Mouse (Mus musculus) midbrain, embryonic 11.5 days (tissue): ENCODE measurements around the gene Tmem179. TPM values are rescaled to one million over a fixed set of nuclear protein-coding genes. Genes with fewer than 3 reads are reported as not detected.

Experiments used
- ATAC-seq: fragments of 200-750 bp; cut with Nextera tagmentation; 2 replicates; pipeline ENCODE4 v1.8.0; 2017; ENCODE audit warnings: moderate TSS enrichment, moderate library complexity; ENCODE audit not compliant: low FRiP score
- DNase-seq: peaks from one replicate; pipeline ENCODE4 v3.0.0; 2015; ENCODE audit warnings: low spot score; ENCODE audit errors: missing footprints
- H3K27ac ChIP-seq: fragments of 300-500 bp; sonication (generic); 2 replicates; pipeline ENCODE4 v1.5.1; 2014; ENCODE audit warnings: low read depth, low read length
- H3K27me3 ChIP-seq: fragments of 300-500 bp; sonication (generic); 2 replicates; pipeline ENCODE4 v1.6.1; 2014; ENCODE audit warnings: mild to moderate bottlenecking, low read length, moderate library complexity, mixed read lengths; ENCODE audit not compliant: control insufficient read depth, insufficient read depth
- H3K36me3 ChIP-seq: fragments of 300-500 bp; sonication (generic); 2 replicates; pipeline ENCODE4 v1.6.1; 2014; ENCODE audit warnings: mild to moderate bottlenecking, low read length, moderate library complexity, mixed read lengths; ENCODE audit not compliant: control insufficient read depth, insufficient read depth
- H3K4me1 ChIP-seq: fragments of 300-500 bp; sonication (generic); 2 replicates; pipeline ENCODE4 v1.6.1; 2014; ENCODE audit warnings: low read length; ENCODE audit not compliant: control insufficient read depth, insufficient read depth
- H3K4me2 ChIP-seq: fragments of 300-500 bp; sonication (generic); 2 replicates; pipeline ENCODE4 v1.6.1; 2014; ENCODE audit warnings: mild to moderate bottlenecking, moderate library complexity
- H3K4me3 ChIP-seq: fragments of 300-500 bp; sonication (generic); 2 replicates; pipeline ENCODE4 v1.5.1; 2014; ENCODE audit warnings: low read depth, low read length
- H3K9ac ChIP-seq: fragments of 300-500 bp; sonication (generic); 2 replicates; pipeline ENCODE4 v1.6.1; 2014; ENCODE audit warnings: low read length
- H3K9me3 ChIP-seq: fragments of 300-500 bp; sonication (generic); 2 replicates; pipeline ENCODE4 v1.6.1; 2016; ENCODE audit warnings: low read length; ENCODE audit not compliant: control insufficient read depth
- WGBS: fragments of 180-500 bp; shearing (Covaris S2); extraction: QIAGEN DNeasy Blood & Tissue Kit; methylation state at CpG from one replicate; pipeline ENCODE4 v1.1.7; 2014; 5-methylcytosine and 5-hydroxymethylcytosine counted together
- polyA plus RNA-seq: library from polyadenylated mRNA; unstranded; fragments of >200 nt; fragmentation: Nextera tagmentation; extraction: Ambion mirVana; gene quantifications from 2 replicates; pipeline ENCODE4 v1.2.1, GENCODE M21; 2014

Gene Tmem179
- polyA plus RNA-seq, 1 experiment from 2014 or later, result 5.9 TPM

DNA sequence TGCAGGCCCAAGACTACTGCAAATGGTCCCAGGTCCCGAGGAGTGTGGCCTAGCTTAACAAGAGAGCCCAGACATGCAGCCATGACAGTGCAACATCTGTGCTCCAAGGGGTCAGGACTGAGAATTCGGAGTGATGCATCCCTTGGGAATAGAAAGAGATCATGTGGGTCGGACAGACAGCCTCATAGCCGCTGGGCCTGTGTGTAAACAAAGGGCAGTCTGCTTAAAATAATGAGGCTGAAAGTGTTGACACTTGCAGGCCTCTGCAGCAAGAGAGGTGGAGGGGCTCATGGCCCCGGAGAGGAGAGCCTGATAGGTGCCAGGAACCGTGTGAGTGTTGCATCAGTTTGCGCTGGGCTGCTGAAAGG lies 6.2 kb downstream of the Tmem179 start:
- ATAC-seq (peak; percentile 51; the same call in 1 of the 2 replicates), DNase-seq (no peak)
- Histone ChIP-seq H3K4me3 (peak overlapping the region; percentile 24), H3K4me1 (peaks cover 8% of the 10 kb centered on the region), H3K27ac (peak overlapping the region; percentile 26; the same call in 1 of the 2 replicates), H3K9ac (no peak overlapping the region), H3K27me3 (peaks cover 19% of the 10 kb centered on the region), H3K36me3 (no peaks in the 10 kb centered on the region), H3K9me3 (no peaks in the 10 kb centered on the region), H3K4me2 (peak overlapping the region; percentile 42)
- 31% methylated on average over 7 of the region's 7 CpGs for WGBS

DNA sequence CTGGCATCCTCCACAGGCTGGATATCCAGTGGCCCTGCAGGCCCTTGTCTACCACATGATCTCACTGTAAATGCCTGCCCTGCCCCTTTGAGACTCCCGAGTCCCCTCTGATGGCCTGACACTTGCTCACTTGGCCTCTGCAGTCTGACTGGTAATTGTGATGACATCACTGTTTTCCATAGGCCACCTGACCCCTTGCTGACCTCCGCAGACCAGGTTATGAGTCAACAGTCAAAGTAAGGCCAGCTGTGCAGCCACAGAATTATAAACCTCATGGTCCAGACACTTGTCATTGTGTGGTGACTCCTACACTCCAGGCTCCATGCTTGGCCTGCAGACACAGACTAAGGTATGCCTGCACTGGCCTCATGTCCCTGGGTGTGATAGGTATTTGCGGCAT lies 8.6 kb downstream of the Tmem179 start:
- WGBS, result 83% methylated on average over 3 of the region's 3 CpGs
- ATAC-seq, result no peak
- Histone ChIP-seq H3K9ac (no peak overlapping the region), H3K4me1 (peaks cover 8% of the 10 kb centered on the region), H3K9me3 (no peaks in the 10 kb centered on the region), H3K27me3 (peaks cover 19% of the 10 kb centered on the region), H3K36me3 (no peaks in the 10 kb centered on the region), H3K27ac (peak overlapping the region; percentile 42), H3K4me3 (no peak overlapping the region), H3K4me2 (no peak overlapping the region)
- DNase-seq, result no peak

DNA sequence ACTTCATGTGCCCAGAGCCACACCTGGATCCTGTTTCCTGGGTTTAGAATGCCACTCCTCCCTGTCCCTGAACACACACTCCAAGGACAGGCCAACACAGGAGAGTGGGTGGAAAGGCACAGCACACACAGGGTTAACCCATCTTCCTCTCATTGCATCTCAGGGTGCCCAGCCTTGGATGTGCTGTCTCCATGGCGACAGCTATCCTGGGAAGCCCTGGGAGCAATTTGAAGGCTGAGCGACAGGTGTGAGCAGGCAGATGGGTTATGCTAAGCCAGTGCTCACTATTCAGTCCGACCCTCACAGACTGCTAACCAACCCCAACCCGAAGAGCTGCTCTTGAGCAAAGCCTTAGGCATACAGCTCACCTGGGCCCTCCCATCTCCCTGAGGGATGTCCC lies 9.3 kb downstream of the Tmem179 start:
- Histone ChIP-seq H3K36me3 (no peaks in the 10 kb centered on the region), H3K27ac (peak overlapping the region; percentile 42; the same call in 1 of the 2 replicates), H3K9ac (no peak overlapping the region), H3K4me3 (no peak overlapping the region), H3K4me1 (peaks cover 8% of the 10 kb centered on the region), H3K9me3 (no peaks in the 10 kb centered on the region), H3K4me2 (no peak overlapping the region), H3K27me3 (peaks cover 19% of the 10 kb centered on the region)
- WGBS, result 31% methylated on average over 4 of the region's 4 CpGs
- ATAC-seq, result peak; percentile 77
- DNase-seq, result no peak

DNA sequence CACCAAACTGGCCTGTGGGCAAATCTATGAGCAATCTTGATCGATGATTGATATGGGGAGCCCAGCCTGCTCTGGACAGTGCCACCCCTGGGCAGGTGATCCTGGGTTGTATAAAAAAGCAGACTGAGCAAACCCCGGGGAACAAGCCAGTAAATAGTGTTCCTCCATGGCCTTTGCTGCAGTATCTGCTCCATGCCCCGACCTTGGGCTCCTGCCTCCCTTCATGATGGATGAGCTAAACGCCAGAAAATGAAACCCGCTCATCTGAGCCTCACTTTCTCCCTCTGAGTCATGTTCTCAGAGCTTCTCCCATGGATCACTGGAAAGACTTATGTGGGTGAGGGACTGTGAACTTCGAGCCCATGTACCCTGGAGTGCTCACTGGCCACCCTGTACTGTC lies 10.3 kb downstream of the Tmem179 start:
- no peak for ATAC-seq
- no peak for DNase-seq
- H3K4me2 ChIP-seq, result no peak overlapping the region
- no peak overlapping the region for H3K27ac ChIP-seq
- H3K9ac ChIP-seq, result no peak overlapping the region
- 79% methylated on average over 6 of the region's 6 CpGs for WGBS
- no peak overlapping the region for H3K4me3 ChIP-seq
- no peaks in the 10 kb centered on the region for H3K36me3 ChIP-seq
- H3K9me3 ChIP-seq, result no peaks in the 10 kb centered on the region
- peaks cover 9% of the 10 kb centered on the region for H3K27me3 ChIP-seq
- H3K4me1 ChIP-seq, result peaks cover 13% of the 10 kb centered on the region

DNA sequence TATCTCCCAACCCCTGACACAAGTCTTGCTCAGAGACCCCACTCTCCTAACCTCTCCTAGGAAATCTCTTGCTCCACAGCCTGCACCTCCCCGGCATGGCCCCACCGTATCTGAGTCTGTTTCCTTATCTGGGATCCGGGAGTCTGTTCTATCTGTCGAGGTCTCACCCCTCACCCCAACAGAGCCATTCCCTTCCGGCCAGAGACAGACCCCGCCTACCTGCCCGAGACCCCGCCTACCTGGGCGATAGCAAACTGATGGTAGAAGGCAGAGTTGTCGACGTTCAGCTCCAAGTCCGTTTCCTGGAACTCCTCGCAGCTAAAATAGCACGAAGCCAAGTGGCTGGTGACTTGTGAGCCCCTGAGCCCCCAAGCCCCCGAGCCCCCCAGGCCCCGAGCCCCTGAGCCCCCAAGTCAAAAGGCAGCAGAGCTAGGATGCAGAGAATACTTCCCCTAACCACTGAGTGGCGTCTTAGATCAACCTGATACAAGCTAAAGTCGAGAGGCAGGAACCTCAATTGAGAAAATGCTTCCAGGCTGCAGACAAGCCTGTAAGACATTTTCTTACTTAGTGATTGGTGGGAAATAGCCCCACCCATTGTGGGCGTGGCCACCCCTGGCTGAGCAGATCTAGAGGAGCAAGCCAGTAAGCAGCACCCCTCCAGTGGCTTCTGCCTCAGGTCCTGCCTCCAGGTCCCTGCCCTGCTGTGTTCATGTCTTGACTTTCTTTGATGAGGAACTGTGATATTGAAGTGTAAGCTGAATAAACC lies 13.4 kb downstream of the Tmem179 start:
- Histone ChIP-seq H3K9me3 (no peaks in the 10 kb centered on the region), H3K36me3 (no peaks in the 10 kb centered on the region), H3K4me2 (no peak overlapping the region), H3K9ac (no peak overlapping the region), H3K4me1 (peaks cover 7% of the 10 kb centered on the region), H3K27me3 (no peaks in the 10 kb centered on the region), H3K4me3 (no peak overlapping the region), H3K27ac (no peak overlapping the region)
- DNase-seq, result no peak
- 38% methylated on average over 19 of the region's 19 CpGs for WGBS
- ATAC-seq, result no peak

DNA sequence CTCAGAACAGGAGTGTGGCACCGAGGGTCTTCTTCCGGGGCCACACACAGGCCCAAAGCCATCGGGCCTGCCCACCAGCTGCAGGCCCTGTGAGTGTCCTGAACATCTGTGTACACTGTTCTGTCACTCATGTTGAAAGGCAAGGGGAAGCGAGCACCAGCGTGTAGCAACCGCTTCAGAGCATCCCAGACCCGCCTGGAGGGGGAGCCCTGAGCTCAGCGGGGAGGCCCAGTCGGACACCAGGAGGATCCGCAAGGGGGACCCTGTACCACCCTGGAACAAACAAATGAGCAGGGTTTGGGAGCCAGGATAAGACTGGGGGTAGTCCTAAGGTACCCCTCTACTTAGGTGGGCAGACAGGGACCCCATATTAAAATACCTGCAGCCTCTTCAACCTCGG lies 17.9 kb downstream of the Tmem179 start:
- ATAC-seq (no peak), DNase-seq (no peak)
- WGBS, result 40% methylated on average over 11 of the region's 11 CpGs
- Histone ChIP-seq H3K9ac (no peak overlapping the region), H3K4me1 (peaks cover 5% of the 10 kb centered on the region; the same call in 1 of the 2 replicates), H3K4me2 (no peak overlapping the region), H3K27me3 (no peaks in the 10 kb centered on the region), H3K36me3 (no peaks in the 10 kb centered on the region), H3K27ac (no peak overlapping the region), H3K4me3 (no peak overlapping the region), H3K9me3 (no peaks in the 10 kb centered on the region)

DNA sequence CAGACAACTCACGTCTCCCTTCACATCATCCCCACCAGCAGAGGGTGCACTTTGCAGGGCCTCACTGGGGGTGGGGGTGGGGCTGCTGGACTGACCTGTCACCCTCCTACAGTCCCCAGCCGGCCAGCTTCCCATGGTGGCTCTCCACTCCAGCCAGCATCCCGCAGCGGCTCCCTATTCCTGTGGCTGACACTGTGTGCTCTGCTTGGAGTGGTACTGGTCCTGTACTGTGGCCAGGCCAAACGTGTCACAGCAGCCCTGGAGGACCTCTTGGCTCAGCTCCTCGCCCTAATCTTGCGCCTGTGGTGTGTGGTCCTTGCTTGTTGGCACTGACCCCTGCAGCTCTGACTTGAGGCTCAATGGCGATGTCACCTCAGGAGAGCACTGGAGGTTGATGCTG lies 18.8 kb downstream of the Tmem179 start:
- H3K4me3 ChIP-seq, result no peak overlapping the region
- DNase-seq (no peak), ATAC-seq (no peak)
- no peaks in the 10 kb centered on the region for H3K27me3 ChIP-seq
- H3K4me1 ChIP-seq, result peaks cover 5% of the 10 kb centered on the region; the same call in 1 of the 2 replicates
- no peaks in the 10 kb centered on the region for H3K36me3 ChIP-seq
- no peaks in the 10 kb centered on the region for H3K9me3 ChIP-seq
- no peak overlapping the region for H3K27ac ChIP-seq
- no peak overlapping the region for H3K9ac ChIP-seq
- WGBS, result 80% methylated on average over 8 of the region's 8 CpGs
- no peak overlapping the region for H3K4me2 ChIP-seq

DNA sequence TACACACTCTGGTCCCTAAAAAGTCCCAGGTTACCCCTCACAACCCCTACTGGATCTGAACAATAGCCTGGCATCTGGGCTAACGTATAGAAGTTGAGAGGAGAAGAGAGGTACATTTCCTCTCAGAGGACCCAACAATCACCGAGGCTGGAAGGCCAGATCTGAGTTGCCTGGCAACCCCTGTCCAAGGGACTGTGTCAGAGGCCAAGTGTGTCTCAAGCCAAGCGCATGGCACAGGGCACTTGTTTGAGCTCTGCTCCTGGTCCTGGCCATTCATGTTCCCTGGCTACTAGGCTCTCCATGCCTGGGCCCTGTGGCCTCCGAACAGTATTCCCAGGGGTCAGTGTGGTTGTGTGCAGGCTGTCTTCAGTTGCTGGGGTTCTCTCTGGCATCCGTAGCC lies 20.4 kb downstream of the Tmem179 start:
- H3K4me2 ChIP-seq, result no peak overlapping the region
- 64% methylated on average over 5 of the region's 5 CpGs for WGBS
- no peaks in the 10 kb centered on the region for H3K36me3 ChIP-seq
- no peaks in the 10 kb centered on the region for H3K9me3 ChIP-seq
- H3K4me1 ChIP-seq, result no peaks in the 10 kb centered on the region
- H3K4me3 ChIP-seq, result no peak overlapping the region
- DNase-seq (no peak), ATAC-seq (no peak)
- no peak overlapping the region for H3K27ac ChIP-seq
- H3K27me3 ChIP-seq, result no peaks in the 10 kb centered on the region
- H3K9ac ChIP-seq, result no peak overlapping the region

DNA sequence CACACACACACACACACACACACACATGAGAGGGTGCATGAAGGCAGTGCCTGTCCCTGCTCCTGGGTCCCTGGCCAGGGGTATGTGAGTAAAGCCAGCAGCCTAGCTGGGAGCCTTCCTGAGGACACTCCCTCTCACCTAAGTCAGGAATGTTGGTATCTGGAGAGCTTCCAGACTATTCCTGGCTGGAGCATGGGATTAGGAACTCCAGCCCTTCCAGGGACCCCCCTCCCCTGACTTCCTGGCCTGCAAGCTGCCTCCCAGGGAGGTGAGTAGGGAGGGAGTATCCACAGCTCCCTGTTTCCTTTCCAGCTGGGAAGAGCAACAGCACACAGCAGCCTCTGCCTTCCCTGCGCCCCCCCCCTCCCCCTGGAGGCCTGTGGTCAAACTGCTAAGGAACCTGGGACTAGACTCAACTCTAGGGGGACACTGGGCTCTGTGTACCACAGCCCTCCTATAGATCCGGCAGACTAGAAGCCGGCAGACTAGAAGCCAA lies 26.1 kb downstream of the Tmem179 start:
- Histone ChIP-seq H3K27me3 (no peaks in the 10 kb centered on the region), H3K4me2 (no peak overlapping the region), H3K4me1 (no peaks in the 10 kb centered on the region), H3K27ac (no peak overlapping the region), H3K9ac (no peak overlapping the region), H3K9me3 (no peaks in the 10 kb centered on the region), H3K36me3 (no peaks in the 10 kb centered on the region), H3K4me3 (no peak overlapping the region)
- no peak for ATAC-seq
- DNase-seq, result no peak
- 18% methylated on average over 3 of the region's 3 CpGs for WGBS
